Mouse (Mus musculus): ENCODE data around the gene Pes1.
"Not testable (repeated sequence)": the region's sequence is repeated elsewhere in the genome, so short reads cannot be mapped to it uniquely, and the experiment has no call there.

DNA sequence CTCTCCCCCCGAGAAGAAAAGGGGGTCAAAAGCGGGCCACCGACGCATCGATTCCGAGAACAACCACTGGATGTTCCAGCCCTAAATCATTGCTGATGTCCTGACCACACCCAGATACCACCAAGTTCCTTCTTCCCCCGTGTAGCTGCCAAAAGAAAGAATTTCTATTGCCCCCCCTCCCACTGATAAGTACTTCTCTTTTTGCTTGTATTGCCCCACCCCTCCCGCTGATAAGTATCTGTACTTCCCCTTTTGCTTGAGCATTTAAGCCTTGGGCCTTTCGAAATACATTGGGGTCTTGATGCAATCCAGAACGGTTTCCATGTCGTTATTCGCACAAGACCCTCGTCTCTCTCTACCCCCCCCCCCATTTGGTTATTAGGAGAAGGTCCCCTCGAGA lies 52.0 kb downstream of the Pes1 start:
- TF ChIP-seq POLR2A (IDR thresholded peaks at IDR 0.05; ENCODE audit: low read depth, low read length); CTCF (IDR thresholded peaks at IDR 0.05; ENCODE audit: extremely low read depth, insufficient read length, insufficient replicate concordance, low read depth, low read length): not testable (repeated sequence)

All from small intestine, adult 2 months (tissue).